Mouse (Mus musculus) left cerebral cortex, postnatal 14 days (tissue): ENCODE data around the gene Tmem44. TPM values are rescaled to one million over a fixed set of nuclear protein-coding genes. Genes with fewer than 3 reads are reported as not detected.

Experiments
- DNase-seq, 2 experiments: peaks; one replicate each; pipeline ENCODE4 v3.0.0; 2021 to 2022; ENCODE audit warnings: low spot score in 2 of 2, mixed read lengths in 1 of 2
- intact Hi-C: fragments of 180-260 bp; cut with DNase I; formaldehyde crosslinking; loops from one replicate; pipeline ENCODE4 v1.15.1; 2025
- total RNA-seq, 2 experiments: library from RNA; stranded (reverse); gene quantifications; 2 replicates each; pipeline ENCODE4 v1.2.3; 2021

The Tmem44 gene
- total RNA-seq, 2 experiments from 2014 or later, result 70.1 to 76.4 TPM

DNA sequence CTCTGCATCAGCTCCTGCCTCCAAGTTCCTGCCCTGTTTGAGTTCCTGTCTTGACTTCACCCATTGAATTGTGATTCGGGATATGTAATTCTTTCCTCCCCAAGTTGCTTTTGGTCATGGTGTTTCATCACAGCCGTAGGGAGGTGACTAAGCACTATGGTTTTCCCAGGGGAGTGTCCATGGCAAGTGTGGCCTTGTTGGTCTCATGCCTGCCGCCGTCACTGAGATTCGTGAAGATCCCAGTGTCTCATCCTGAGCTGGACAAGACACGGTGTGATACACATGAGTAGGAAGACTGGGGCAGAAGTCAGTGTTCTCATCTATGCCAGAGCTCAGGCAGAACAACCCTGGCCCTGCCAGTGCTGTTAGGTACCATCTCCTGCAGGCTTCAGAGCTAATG, 26.2 kb downstream of the Tmem44 start:
- no peak for DNase-seq
- intact Hi-C loops, result no loop called here

DNA sequence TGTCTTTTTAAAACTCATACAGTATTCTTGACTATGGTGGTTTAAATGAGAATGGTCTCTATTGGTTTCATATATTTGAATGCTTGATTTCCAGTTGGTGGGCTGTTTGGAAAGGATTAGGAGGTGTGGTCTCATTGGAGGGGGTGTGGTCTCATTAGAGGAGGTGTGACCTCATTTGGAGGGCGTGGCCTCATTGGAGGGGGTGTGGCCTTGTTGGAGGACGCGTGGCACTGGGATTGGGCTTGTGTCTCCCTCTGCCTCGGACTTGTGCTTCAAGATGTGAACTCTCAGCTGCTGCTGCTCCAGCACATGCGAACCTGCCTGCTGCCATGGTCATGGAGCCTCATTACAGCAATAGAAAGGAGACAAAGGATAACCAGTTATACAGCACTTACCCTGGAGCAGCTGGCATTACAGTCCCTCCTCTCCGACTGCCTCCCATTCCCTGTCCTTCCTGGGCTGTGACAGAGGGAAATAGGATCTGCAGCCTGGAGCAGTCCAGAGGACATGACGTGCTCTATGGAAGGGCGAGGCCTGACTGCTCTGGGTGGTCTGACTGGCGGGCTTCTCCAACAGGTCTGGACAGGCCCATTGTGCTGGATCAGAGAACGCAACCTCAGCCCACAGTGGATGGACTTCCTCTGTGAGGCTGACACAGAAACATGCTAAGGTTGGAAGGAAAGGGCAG, 28.2 kb downstream of the Tmem44 start:
- intact Hi-C loops, result no loop called here

DNA sequence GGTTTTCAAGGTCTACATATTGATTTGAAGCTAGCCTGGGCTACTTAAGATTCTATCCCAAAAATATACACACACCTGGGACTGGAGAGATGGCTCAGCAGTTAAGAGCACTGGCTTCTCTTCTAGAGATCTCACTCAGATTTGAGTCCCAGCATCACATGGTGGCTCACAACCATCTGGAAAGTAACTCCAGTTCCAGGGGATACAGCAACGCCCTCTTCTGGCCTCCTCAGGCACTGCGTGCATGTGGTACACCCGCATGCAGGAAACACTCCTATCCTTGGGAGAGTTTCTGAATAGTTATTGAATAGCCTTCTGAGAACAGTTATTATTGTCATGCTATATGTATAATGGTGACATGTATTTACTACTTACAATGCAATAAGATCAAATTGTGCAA, 29.5 kb downstream of the Tmem44 start:
- intact Hi-C loops, result no loop called here
- DNase-seq, result peak in 1 of 2 experiments; percentile 69

More for the DNA sequence above, 28.2 kb downstream of the Tmem44 start:
- DNase-seq, result no peak

DNA sequence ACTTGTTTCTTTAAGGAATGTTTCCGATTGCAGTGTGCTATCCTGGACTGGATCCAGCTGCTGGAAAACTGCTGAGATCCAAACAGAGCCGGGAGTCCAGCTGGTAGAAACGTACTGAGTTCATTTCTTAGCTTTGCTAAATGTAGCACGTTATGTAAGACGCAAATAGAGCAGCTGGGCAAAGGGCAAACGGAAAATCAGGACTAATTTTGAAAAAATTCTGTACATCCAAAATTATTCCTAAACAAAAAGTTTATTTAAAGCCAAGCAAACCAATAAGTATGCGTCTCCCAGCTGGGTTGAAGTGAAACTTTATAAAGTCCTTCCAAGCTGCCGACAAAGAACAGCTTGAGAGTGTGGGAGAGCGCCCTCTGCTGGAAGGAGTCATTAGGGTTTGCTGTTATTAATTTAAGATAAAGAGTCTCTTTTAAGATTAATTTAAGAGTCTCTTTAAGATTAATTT, 30.2 kb downstream of the Tmem44 start:
- DNase-seq, result peak; percentile 74 to 88
- intact Hi-C loops, result no loop called here

DNA sequence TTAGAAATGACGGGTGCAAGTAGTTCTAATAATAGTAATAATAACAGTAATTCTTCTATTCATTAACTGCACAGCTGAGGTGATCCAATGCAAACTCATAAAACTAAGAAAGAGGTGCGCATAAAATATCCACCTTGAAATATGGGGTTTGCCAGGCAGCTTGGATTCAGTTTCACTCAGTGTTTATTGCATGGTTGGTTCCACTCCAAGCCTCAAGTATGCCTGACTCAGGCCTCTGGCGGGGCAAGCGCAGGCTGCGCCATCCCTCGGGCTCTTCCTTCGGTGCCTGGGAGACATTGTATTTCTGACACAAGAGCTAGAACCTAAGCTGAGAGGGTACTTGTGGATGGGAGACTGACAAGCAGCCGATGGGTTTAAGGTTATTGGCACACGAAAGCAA, 32.0 kb downstream of the Tmem44 start:
- intact Hi-C loops, result no loop called here
- DNase-seq, result no peak

DNA sequence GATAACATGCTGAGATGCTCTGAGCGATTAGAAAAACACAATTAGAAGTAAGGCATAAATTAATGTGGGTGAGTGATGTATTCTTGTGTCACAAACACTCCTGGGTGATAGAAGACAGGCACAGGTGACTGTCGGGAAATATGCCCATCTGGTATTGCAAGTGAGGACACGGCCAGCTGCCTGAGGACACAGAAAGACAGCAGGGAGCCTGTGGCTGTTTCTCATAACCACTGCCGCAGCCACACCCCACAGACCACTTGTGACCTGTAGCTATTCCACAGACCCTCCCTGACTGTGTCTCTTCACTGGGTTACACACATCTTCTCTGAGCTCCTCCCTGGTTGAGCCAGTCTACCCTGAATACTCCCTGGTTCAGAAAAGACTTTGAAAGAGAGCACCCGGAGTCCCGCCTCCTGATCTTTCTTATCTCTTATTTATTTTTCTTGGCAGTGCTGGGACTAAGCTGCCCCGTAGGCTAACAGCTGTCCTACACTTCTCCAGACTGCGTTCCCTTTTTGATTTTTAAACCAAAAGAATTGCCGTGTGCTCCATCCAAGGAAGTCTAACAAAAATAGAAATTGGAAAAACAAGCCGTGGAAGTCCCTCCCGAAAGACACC, 32.9 kb downstream of the Tmem44 start:
- no peak for DNase-seq
- intact Hi-C loops, result no loop called here

DNA sequence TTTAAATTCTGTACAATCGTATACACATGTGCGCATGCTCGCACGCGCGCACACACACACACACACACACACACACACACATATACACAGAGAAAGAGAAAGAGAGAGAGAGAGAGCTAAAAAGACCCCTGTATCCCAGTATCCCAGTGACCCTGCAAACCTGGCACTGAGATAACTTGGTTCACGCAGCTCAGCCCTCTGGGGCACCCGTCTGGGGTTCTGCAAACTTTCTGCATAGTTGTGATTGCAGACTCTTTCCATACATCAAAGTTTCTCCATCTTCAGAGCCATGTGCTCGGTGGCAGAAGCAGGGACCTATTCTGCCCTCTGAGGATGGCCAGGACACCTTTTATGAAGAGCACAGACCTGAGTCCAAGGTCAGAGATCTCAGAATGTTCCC, 33.6 kb downstream of the Tmem44 start:
- DNase-seq, result no peak
- intact Hi-C loops, result no loop called here

DNA sequence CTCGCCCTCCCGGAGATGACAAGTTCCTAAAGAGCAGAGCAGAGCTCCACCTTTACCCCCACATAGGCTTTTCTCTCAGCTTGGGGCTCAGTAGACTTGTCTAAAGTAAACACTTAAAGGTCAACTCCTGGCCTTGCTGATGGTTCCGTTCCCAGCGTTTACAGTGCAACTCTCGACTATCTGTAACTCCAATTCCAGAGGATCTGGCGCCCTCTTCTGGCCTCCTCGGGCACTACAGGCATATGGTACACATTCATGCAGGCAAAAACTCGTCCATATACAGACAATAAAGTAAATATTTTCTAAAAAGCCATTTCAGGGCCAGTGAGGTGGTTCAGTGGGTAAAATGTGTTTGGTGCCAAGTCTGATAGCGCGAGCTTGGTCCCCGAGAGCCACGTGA, 35.2 kb downstream of the Tmem44 start:
- no peak for DNase-seq
- intact Hi-C loops, result no loop called here

DNA sequence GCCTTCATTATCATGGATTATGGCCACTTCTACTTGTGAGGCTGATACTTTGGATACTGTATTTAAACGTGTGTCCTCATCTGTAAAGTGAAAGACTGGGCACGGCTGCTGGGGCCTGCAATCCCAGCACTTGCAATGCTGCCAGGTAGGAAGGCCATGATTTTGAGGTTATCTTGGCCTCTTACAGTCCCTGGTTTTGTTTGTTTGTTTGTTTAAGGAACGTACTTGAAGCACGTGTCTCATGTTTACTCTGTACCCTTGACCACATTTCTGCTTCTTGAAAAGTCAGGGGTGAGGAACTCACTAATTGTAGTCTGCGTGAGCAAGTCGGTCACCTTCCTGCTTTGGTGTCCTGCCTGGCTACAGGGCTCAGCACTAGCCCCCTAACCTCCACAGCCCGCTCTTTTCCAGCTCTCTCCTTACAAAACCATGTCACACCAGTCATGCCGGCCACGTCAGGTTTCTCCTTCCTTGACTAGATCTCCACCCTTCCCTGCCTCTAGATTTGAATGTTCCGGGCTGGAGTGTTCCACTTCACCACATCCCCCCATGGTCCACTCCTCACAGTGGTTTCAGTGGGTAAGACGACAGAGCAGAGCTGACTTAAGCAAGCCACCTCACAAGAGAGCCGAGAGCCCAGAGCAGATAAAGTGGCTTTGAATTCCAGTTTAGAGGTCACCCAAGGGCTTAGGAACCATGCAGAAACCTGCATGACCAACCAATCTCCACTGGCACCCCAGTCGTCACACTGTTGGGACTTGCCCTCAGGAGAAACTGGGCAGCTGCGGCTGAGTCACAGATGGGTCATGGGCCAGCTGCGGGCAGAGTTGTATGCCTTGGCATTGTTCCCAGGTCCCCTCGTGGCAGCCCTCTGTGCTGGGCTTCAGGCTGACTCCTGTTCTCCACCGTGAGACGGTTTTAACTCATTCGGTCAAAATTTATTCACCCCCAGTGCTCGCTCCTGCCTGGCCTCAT, 37.3 kb downstream of the Tmem44 start:
- intact Hi-C loops, result no loop called here
- DNase-seq, result peak in 1 of 2 experiments; percentile 63

DNA sequence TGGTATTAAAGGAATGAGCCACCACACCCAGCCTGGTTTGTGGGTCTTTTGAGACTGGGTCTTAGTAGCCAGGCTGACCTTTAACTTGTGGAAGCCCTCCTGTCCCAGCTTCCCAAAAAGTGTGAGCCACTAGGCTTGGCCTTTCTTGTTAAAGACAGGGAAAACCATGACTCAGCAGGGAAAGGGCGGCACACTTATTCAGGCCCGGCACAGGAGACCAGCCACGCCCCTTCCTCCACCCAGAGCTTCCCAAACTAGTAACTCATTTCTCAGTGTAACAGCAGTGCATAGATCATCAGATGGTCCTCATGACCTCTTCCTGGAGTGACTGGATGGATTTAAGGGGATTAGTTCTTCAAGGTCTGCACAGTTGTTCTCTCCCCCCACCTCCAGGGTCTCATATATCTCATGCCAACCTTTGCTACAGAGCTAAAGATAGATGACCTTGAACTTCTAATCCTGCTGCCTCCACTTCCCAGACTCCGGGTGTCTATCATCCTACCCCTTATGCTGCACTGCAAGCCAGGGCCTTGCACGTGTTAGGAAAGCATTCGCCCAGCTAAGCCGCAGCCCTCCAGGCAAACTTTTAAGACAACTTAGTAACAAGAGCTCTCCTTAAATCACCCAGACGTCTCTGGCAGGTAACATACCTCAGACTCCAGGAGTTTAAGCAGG, 38.1 kb downstream of the Tmem44 start:
- intact Hi-C loops, result no loop called here
- no peak for DNase-seq

DNA sequence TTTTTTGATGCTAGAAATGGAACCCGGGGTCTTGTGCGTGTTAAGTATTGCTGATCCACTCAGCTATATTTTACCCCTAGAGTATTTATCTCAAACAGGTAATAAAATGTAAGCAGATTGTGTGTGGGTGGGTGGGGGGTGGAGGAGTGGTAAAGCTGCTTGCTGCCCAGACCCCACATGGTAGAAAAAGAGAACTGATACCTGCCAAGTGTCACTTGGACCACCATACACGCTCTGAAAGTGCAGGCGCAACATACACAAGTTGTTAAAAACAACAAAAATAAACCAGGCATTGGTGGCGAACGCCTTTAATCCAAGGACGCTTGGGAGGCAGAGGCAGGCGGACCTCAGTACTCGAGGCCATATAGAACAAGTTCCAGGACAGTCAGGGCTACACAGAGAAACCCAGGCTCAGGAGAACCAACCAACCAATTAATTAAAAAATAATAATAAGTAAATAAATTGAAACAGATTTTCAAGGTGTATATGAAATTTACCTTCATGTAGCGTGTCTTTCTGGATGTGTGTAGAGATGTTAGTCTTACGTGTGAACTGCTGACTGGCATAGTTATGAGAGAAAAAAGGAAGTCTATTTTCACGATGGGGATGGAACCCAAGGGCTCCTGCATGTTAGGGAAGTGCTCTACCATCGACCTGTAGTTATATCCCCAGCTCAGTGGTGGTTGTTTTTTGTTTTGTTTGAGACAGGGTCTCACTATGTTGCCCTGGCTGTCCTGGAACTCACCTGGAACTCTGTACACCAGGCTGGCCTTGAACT, 38.9 kb downstream of the Tmem44 start:
- DNase-seq, result no peak
- intact Hi-C loops, result no loop called here

DNA sequence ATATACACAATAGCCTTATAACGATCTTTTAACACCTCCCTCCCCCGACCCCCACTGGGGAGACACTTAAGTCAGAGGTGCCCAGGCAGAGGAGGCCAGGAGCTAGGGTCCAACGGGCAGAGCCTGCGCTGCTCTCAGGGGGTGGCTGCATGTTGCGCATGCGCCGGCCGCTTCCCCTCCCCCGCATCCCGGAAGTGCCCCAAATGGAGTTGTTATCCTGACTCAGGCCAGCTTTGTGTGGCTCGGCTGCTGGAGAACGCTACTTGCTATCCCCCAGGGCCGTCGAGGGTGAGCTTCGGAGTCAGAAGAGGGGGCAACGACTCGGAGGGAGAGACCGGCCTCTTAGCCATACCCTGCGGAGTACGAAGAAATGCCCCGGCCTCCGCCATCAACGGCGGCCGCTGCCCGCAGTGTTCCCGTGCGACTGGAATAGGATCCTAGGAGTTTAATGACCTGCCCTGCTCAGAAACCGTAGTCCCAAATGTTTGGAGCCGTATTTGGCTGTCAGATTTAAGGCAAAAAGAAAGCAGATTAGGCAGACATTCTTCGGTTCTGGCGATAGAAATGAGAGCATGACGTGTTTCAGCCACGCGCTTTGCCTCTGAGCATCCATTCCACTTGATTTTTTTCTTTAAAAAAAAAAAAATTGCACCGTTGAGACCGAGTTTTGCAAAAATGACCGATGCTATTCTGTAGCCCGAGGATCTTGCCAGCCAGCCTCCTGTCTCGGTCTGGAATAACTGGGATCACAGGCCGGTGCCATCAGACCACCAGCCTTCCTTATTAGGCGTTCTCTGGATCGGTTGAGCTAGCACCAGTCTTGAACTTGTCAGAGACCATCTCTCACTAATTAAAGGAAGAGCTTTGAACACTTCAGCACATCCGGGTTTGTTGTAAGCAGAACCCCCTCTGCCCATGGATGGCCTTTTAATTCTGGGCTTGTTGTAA, 39.9 kb downstream of the Tmem44 start:
- intact Hi-C loops, result no loop called here

DNA sequence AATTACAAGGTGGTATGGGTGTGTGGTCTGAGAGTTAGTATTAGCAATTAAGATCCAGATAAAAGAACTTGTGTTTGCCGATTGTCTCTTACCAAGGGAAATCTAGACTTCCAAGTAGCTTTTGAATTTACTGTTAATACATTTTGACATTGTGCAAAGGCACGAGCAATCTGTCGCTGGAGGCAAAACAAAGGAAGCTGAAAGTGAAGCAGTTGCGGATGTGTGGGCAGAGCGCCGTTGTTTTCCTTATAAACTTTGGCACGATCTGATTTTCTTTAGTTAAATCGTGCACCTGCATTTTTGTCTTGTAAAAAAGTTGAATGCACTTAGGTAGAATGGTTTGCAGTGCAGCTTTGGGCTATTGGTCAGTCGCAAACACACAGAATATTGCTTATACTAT, 40.6 kb downstream of the Tmem44 start:
- intact Hi-C loops, result no loop called here
- no peak for DNase-seq

More for the DNA sequence above, 39.9 kb downstream of the Tmem44 start:
- peak; percentile 79 to 88 for DNase-seq

DNA sequence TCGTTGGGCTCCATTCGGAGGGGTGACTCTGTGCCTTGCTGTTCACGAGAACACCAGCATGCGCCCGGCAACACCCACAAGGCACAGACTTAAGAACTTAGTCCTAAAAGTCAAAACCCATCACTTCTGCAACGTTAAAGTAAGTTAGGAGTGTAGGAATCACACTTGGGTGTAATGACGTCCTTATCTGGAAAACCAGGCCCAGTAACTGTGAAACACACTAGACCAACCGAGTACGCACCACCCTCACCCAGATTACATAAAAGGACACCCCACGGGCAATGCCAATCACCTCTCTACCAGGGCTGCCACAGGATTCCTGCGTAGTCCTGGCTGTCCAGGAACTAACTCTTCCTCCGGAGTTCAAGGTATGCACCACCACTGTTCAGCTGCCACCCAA, 41.3 kb downstream of the Tmem44 start:
- DNase-seq, result no peak
- intact Hi-C loops, result no loop called here

DNA sequence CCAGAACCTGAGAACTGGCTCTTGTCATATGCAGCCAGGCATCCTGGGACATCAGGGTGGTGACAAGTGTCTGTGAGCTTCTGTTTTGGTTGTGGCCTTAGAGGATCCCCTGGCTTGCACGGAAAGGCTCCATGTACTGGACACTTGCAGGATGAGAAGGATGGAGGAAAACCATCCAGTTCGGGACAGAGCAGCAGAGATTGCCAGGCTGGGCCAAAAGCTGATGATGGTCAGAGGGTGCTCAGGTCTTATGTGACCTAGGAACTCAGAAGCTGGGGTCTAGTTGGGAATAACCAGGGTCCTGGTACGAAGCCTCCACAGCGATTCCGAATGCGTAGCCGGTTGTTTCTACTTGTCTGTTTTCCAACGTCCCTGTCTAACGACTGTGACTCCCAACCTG, 41.9 kb downstream of the Tmem44 start:
- intact Hi-C loops, result no loop called here

DNA sequence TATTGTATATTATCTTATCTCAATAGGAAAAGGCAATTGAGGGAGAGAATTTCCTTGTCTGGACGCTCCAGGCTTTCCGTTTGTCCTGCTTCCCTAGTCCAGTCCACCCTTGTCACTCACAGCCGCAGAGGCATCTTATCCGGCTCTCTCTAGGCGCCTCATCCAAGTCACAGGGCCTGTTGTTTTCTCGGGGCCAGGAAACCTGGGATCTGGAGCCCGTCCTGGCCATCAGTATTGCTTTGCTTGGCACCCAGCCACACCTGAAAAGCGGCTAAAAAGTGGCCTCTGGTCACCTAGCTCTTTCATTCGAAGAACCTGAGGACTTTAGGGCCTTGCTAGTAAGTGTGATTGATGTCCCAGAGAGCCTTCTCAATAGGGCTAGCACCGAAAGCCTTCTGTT, 43.5 kb downstream of the Tmem44 start:
- no peak for DNase-seq
- intact Hi-C loops, result no loop called here

More for the DNA sequence above, 41.9 kb downstream of the Tmem44 start:
- DNase-seq, result no peak

DNA sequence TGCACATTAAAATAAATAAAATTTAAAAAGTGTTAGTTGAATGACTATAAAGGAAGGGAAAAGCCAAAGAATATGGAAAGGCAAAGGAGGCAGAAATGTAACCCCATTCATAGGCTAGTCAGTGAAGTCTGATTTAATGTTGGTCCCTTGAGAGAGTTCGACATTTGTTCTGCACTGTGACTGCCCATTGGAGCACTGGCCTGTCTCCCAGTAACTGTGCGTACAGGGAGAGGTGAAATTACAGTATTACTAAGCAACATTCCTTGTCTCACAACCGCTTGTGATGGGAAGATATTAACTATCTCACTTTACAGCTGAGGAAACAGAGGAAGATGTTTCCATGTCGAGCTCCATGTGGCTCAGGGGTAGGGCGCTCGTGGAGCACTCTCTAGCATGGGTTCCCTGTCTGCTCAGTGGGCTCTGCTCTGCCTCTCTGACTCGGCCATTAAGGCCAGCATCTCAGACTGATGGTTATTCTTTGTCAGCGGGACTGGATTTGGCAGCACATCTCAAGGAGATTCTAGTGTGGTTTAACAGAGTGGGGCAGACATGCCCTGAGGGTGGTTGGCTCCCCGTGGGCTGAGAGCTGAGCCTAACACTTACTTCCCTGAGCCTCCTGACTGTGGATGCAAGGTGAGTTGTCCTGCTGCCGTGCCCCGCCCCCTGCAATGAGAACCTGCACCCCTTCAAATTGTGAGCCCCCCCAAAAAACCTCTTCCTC, 45.2 kb downstream of the Tmem44 start:
- intact Hi-C loops, result no loop called here
- no peak for DNase-seq
